Mouse (Mus musculus): ENCODE measurements around the gene Vps13d. TPM values are rescaled to one million over a fixed set of nuclear protein-coding genes. Genes with fewer than 3 reads are reported as not detected.
"Not testable (repeated sequence)": the region's sequence is repeated elsewhere in the genome, so short reads cannot be mapped to it uniquely, and the experiment has no call there.

Vps13d gene
- polyA plus RNA-seq, 1 experiment from 2014 or later, result 10.1 TPM

DNA sequence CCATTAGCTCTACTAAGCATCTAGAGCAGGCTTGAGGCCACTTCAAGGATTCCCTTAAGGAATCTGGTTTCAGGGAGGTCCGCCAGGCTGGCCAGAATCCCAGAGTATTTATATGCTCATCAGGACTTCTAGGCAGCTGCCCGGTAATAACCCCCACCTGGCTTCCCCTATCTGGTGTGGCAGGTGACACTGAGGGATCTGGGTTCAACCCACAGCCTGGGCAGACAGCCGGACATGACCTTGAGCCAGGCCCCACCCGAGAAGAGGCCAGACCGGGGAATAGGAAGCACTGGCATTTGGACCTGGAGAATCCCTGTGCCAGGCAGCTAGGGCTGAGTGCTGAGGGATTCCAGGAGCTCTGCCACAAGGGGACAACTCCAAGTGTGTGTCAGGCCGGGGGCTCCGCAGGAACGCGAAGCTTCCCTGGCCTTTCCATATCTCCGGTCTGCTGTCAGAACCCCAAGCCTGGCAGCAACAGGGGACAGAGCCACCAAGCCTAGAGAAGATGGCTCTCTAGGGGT lies 754 bp downstream of the Vps13d start:
- Histone ChIP-seq H3K4me3 (ENCODE audit: low read depth, low read length) (peak overlapping the region; percentile 94), H3K27me3 (ENCODE audit: control insufficient read depth, insufficient read depth, low read length) (no peaks in the 10 kb centered on the region), H3K4me1 (ENCODE audit: control insufficient read depth, insufficient read depth, low read length) (no peaks in the 10 kb centered on the region), H3K9me3 (replicated peaks; ENCODE audit: control insufficient read depth, low read length) (no peaks in the 10 kb centered on the region), H3K9ac (replicated peaks; ENCODE audit: low read length) (peak overlapping the region; percentile 83), H3K36me3 (replicated peaks; ENCODE audit: control insufficient read depth, insufficient read depth, low read depth, low read length) (no peaks in the 10 kb centered on the region), H3K4me2 (ENCODE audit: low read depth, low read length) (peak overlapping the region; percentile 91), H3K27ac (replicated peaks; ENCODE audit: low read depth, low read length) (no peak overlapping the region; the same call in 1 of the 2 replicates)
- ATAC-seq (replicated peaks; ENCODE audit: insufficient number of reproducible peaks, low FRiP score, low TSS enrichment, low read depth) (peak; percentile 30; the same call in 1 of the 2 replicates), DNase-seq (ENCODE audit: low spot score) (no peak)
- 1% methylated on average over 10 of the region's 10 CpGs for WGBS

DNA sequence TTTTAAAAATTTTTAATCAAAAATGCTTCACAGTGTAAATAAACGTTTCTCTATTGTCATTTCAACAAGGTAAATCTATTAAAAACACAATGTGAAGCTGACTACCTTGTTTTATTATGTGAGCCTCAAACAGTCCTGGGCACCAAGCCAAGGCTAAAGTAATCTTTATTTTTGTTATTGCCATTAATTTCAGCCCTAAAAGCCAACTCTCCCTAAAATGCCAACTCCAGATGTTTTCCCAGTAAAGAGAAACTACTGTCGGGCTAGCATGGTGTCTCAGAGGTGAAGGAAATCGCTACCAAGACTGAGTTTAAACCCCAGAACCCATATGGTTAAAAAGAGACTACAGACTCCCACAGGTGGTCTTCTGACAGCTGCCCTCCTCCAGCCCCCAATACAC lies 1.4 kb downstream of the Vps13d start:
- H3K9ac ChIP-seq (replicated peaks; ENCODE audit: low read length), result no peak overlapping the region
- no peaks in the 10 kb centered on the region for H3K9me3 ChIP-seq (replicated peaks; ENCODE audit: control insufficient read depth, low read length)
- no peaks in the 10 kb centered on the region for H3K27me3 ChIP-seq (ENCODE audit: control insufficient read depth, insufficient read depth, low read length)
- H3K36me3 ChIP-seq (replicated peaks; ENCODE audit: control insufficient read depth, insufficient read depth, low read depth, low read length), result no peaks in the 10 kb centered on the region; the same call in 1 of the 2 replicates
- no peaks in the 10 kb centered on the region for H3K4me1 ChIP-seq (ENCODE audit: control insufficient read depth, insufficient read depth, low read length)
- no peak overlapping the region for H3K27ac ChIP-seq (replicated peaks; ENCODE audit: low read depth, low read length)
- ATAC-seq (replicated peaks; ENCODE audit: insufficient number of reproducible peaks, low FRiP score, low TSS enrichment, low read depth), result no peak
- H3K4me3 ChIP-seq (ENCODE audit: low read depth, low read length), result peak overlapping the region; percentile 94; the same call in 1 of the 2 replicates
- H3K4me2 ChIP-seq (ENCODE audit: low read depth, low read length), result no peak overlapping the region
- no peak for DNase-seq (ENCODE audit: low spot score)
- 54% methylated on average over 3 of the region's 3 CpGs for WGBS

DNA sequence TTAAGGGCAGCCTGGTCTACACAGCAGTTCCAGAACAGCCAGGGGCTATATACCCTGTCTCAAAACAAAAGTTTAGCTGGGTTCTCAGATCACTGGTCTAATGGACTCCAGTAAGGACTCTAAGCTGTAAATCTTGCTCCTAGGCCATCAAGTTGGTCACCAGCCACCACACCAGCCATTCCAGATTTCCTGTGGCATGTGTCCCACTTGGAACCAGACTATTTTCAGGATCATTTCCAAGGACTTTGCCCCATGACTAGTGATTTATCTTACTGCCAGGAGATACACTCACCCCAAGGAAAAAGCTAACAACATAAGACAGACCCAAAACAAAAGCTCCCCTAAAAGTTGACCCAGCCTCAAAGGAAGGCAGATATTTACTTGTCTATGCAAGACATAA lies 2.1 kb downstream of the Vps13d start:
- DNase-seq (ENCODE audit: low spot score) (no peak), ATAC-seq (replicated peaks; ENCODE audit: insufficient number of reproducible peaks, low FRiP score, low TSS enrichment, low read depth) (no peak)
- no peaks in the 10 kb centered on the region; the same call in 1 of the 2 replicates for H3K36me3 ChIP-seq (replicated peaks; ENCODE audit: control insufficient read depth, insufficient read depth, low read depth, low read length)
- no peaks in the 10 kb centered on the region for H3K27me3 ChIP-seq (ENCODE audit: control insufficient read depth, insufficient read depth, low read length)
- no peak overlapping the region for H3K9ac ChIP-seq (replicated peaks; ENCODE audit: low read length)
- no peaks in the 10 kb centered on the region for H3K4me1 ChIP-seq (ENCODE audit: control insufficient read depth, insufficient read depth, low read length)
- no peak overlapping the region for H3K4me3 ChIP-seq (ENCODE audit: low read depth, low read length)
- H3K9me3 ChIP-seq (replicated peaks; ENCODE audit: control insufficient read depth, low read length), result no peaks in the 10 kb centered on the region
- no peak overlapping the region for H3K27ac ChIP-seq (replicated peaks; ENCODE audit: low read depth, low read length)
- no peak overlapping the region for H3K4me2 ChIP-seq (ENCODE audit: low read depth, low read length)

DNA sequence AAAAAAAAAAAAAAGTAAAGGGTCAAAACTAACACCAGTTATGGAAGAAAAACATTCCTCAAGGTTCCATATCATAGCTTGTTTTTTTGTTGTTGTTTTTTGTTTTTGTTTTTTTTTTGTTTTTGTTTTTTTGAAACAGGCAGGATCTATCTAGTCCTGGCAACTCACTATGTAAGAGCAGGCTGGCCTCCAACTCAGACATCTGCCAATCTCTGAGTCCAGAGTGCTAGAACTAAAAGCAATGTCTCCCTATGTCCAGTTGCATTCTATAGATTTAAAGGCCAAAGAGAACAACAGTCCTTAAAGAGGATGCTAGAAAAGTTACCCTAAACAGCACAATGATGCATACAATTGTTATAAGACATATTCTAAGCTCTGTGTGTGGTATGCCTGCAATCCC lies 6.2 kb downstream of the Vps13d start:
- H3K36me3 ChIP-seq (replicated peaks; ENCODE audit: control insufficient read depth, insufficient read depth, low read depth, low read length), result no peaks in the 10 kb centered on the region; the same call in 1 of the 2 replicates
- no peaks in the 10 kb centered on the region for H3K4me1 ChIP-seq (ENCODE audit: control insufficient read depth, insufficient read depth, low read length)
- H3K9ac ChIP-seq (replicated peaks; ENCODE audit: low read length), result no peak overlapping the region
- no peak overlapping the region for H3K4me2 ChIP-seq (ENCODE audit: low read depth, low read length)
- DNase-seq (ENCODE audit: low spot score) (no peak), ATAC-seq (replicated peaks; ENCODE audit: insufficient number of reproducible peaks, low FRiP score, low TSS enrichment, low read depth) (no peak)
- H3K27ac ChIP-seq (replicated peaks; ENCODE audit: low read depth, low read length), result no peak overlapping the region
- no peak overlapping the region for H3K4me3 ChIP-seq (ENCODE audit: low read depth, low read length)
- no peaks in the 10 kb centered on the region for H3K27me3 ChIP-seq (ENCODE audit: control insufficient read depth, insufficient read depth, low read length)
- no peaks in the 10 kb centered on the region for H3K9me3 ChIP-seq (replicated peaks; ENCODE audit: control insufficient read depth, low read length)

DNA sequence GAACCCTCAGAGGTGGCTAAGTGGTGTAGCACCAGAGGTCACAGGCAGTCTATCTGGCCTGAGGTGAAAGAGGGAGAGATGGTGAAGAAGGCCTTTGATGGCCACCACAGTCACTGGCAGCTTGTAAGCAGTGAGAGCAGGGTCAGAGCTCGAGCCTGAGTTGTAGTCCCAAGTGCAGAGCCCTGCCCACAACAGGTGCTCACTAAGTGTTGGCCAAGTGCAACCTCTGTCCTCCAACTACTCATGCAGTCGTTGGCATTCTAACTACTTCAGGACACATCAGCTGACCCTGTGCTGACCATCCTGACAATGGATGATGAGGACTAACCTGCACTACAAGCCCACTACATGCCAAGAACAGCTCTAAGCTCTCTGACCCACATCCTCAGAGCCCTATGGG lies 7.2 kb downstream of the Vps13d start:
- Histone ChIP-seq H3K4me3 (ENCODE audit: low read depth, low read length) (no peak overlapping the region), H3K4me2 (ENCODE audit: low read depth, low read length) (no peak overlapping the region), H3K9me3 (replicated peaks; ENCODE audit: control insufficient read depth, low read length) (no peaks in the 10 kb centered on the region), H3K4me1 (ENCODE audit: control insufficient read depth, insufficient read depth, low read length) (no peaks in the 10 kb centered on the region), H3K27ac (replicated peaks; ENCODE audit: low read depth, low read length) (no peak overlapping the region), H3K9ac (replicated peaks; ENCODE audit: low read length) (no peak overlapping the region), H3K36me3 (replicated peaks; ENCODE audit: control insufficient read depth, insufficient read depth, low read depth, low read length) (no peaks in the 10 kb centered on the region; the same call in 1 of the 2 replicates), H3K27me3 (ENCODE audit: control insufficient read depth, insufficient read depth, low read length) (no peaks in the 10 kb centered on the region)
- no peak for DNase-seq (ENCODE audit: low spot score)
- WGBS, result 73% methylated on average over 2 of the region's 2 CpGs
- ATAC-seq (replicated peaks; ENCODE audit: insufficient number of reproducible peaks, low FRiP score, low TSS enrichment, low read depth), result no peak

DNA sequence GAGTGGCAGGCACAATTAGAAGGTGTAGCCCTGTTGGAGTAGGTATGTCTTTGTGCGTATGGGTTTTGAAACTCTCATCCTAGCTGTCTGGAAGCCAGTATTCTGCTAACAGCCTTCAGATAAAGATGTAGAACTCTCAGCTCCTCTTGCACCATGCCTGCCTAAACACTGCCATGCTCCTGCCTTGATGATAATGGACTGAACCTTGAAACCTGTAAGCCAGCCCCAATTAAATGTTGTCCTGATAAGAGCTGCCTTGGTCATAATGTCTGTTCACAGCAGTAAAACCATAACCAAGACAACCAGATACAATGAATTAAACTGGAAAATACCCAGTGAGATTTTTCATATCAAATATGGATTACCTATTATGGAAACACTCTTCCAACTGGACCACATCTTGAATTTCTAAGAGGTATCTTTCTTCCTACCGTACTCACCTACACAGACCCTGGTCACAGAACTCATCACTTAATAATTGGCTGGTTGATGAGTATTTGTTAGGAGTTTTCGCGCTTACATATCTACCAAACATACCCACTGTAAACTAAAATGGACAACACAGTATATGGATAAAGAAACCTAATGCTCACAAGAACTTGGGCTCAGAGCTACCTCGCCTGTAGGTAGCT lies 15.8 kb downstream of the Vps13d start:
- H3K4me2 ChIP-seq (ENCODE audit: low read depth, low read length), result no peak overlapping the region
- no peak for DNase-seq (ENCODE audit: low spot score)
- no peaks in the 10 kb centered on the region for H3K9me3 ChIP-seq (replicated peaks; ENCODE audit: control insufficient read depth, low read length)
- H3K27ac ChIP-seq (replicated peaks; ENCODE audit: low read depth, low read length), result no peak overlapping the region
- no peak overlapping the region for H3K9ac ChIP-seq (replicated peaks; ENCODE audit: low read length)
- H3K27me3 ChIP-seq (ENCODE audit: control insufficient read depth, insufficient read depth, low read length), result no peaks in the 10 kb centered on the region
- H3K36me3 ChIP-seq (replicated peaks; ENCODE audit: control insufficient read depth, insufficient read depth, low read depth, low read length), result no peaks in the 10 kb centered on the region
- no peak for ATAC-seq (replicated peaks; ENCODE audit: insufficient number of reproducible peaks, low FRiP score, low TSS enrichment, low read depth)
- H3K4me3 ChIP-seq (ENCODE audit: low read depth, low read length), result no peak overlapping the region
- 92% methylated on average over 5 of the region's 5 CpGs for WGBS
- no peaks in the 10 kb centered on the region for H3K4me1 ChIP-seq (ENCODE audit: control insufficient read depth, insufficient read depth, low read length)

DNA sequence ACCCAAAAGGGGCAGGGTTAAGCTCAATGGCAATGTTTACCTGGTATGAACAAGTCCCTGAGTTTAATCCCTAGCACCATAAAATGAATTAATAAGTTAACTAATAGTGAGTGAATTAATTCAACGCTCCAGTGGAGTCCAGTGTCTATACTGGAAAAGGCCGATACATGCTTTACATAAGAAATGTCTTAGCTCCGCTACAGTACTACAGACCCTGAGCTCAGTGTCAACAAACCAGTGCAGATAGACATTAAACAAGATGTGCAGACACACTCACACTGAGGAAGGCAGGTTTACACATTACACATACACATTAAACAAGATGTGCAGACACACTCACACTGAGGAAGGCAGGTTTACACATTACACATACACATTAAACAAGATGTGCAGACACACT lies 29.3 kb downstream of the Vps13d start:
- DNase-seq (ENCODE audit: low spot score); H3K9me3 ChIP-seq (replicated peaks; ENCODE audit: control insufficient read depth, low read length); ATAC-seq (replicated peaks; ENCODE audit: insufficient number of reproducible peaks, low FRiP score, low TSS enrichment, low read depth); H3K27me3 ChIP-seq (ENCODE audit: control insufficient read depth, insufficient read depth, low read length); H3K4me2 ChIP-seq (ENCODE audit: low read depth, low read length); H3K27ac ChIP-seq (replicated peaks; ENCODE audit: low read depth, low read length); H3K36me3 ChIP-seq (replicated peaks; ENCODE audit: control insufficient read depth, insufficient read depth, low read depth, low read length); H3K9ac ChIP-seq (replicated peaks; ENCODE audit: low read length); H3K4me1 ChIP-seq (ENCODE audit: control insufficient read depth, insufficient read depth, low read length); H3K4me3 ChIP-seq (ENCODE audit: low read depth, low read length): not testable (repeated sequence)
- WGBS, result 98% methylated on average over 3 of the region's 3 CpGs

DNA sequence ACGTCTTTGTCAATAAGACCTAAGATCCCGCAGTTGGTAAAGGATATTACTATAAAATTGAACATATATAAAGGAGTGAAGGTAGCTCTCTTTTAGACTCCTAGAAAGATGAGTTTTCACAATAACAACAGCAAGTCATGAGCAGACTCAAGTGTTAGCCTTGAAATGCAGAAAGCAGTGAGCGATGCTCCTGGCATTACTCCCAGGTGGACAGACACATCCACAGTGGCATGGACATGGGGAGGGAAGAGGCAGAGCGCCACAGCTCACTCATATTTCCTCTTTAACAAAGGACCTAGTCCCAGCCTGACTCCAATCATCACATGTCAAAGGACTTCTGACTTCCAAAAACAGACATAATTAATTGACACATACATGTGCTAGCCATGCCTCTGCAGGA lies 30.7 kb downstream of the Vps13d start:
- H3K27me3 ChIP-seq (ENCODE audit: control insufficient read depth, insufficient read depth, low read length), result no peaks in the 10 kb centered on the region
- no peak overlapping the region for H3K4me2 ChIP-seq (ENCODE audit: low read depth, low read length)
- no peak overlapping the region for H3K27ac ChIP-seq (replicated peaks; ENCODE audit: low read depth, low read length)
- DNase-seq (ENCODE audit: low spot score), result no peak
- no peaks in the 10 kb centered on the region for H3K9me3 ChIP-seq (replicated peaks; ENCODE audit: control insufficient read depth, low read length)
- H3K36me3 ChIP-seq (replicated peaks; ENCODE audit: control insufficient read depth, insufficient read depth, low read depth, low read length), result peaks cover 5% of the 10 kb centered on the region
- no peak overlapping the region for H3K9ac ChIP-seq (replicated peaks; ENCODE audit: low read length)
- no peak for ATAC-seq (replicated peaks; ENCODE audit: insufficient number of reproducible peaks, low FRiP score, low TSS enrichment, low read depth)
- WGBS, result 92% methylated on average over 4 of the region's 4 CpGs
- H3K4me1 ChIP-seq (ENCODE audit: control insufficient read depth, insufficient read depth, low read length), result no peaks in the 10 kb centered on the region
- H3K4me3 ChIP-seq (ENCODE audit: low read depth, low read length), result no peak overlapping the region

Measured in embryonic facial prominence, embryonic 11.5 days (tissue).